Mouse (Mus musculus) bone marrow, adult 2 months (tissue): Measurements from ENCODE around the gene Dapk2.

Source experiments
- CTCF ChIP-seq: fragments of 200-500 bp; IDR thresholded peaks from 2 replicates; pipeline ENCODE4 v1.5.1; 2011; ENCODE audit warnings: low read length, control low read depth; ENCODE audit not compliant: control insufficient read depth, insufficient read depth
- POLR2A ChIP-seq: fragments of 200-500 bp; IDR thresholded peaks from 2 replicates; pipeline ENCODE4 v1.6.1; 2011; ENCODE audit warnings: low read depth, mild to moderate bottlenecking, control low read depth, low read length, borderline replicate concordance; ENCODE audit not compliant: control insufficient read depth

DNA sequence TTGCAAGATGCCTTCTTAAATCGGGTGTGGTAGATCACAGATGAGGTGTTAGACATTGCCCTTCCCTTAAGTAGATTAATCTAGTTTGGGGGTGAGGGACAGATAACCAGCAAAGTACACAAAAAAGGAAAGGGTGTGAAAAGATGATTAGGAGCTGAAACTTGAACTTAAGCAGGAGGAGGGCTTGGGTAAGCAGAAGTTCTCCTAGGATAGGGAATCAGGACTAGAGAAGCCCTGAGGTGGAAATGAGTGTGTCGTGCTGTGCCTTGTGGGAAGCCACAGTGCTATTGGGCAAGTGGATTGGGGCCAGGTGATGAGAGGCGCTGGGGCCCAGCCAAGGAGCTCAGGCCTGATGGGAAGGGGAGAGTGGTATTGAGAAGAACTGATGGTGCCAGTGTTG lies 36.0 kb downstream of the Dapk2 start:
- no peak for TF ChIP-seq POLR2A
- TF ChIP-seq CTCF: no peak
